Mouse (Mus musculus) G1E (cell line): ENCODE measurements at regions not wholly inside any gene's neighbourhood (a gene's known extent, or its start where the extent isn't known, plus 50 kb on each side); places are given as distances from the start of the nearest gene placed in this dataset.

ENCODE experiments used
- CTCF ChIP-seq: IDR thresholded peaks from 2 replicates; pipeline ENCODE4 v1.5.1; 2012; ENCODE audit warnings: low read depth, low read length, inconsistent platforms, mixed read lengths
- GATA1 ChIP-seq: IDR thresholded peaks from 2 replicates; pipeline ENCODE4 v1.6.1; 2012; ENCODE audit warnings: borderline replicate concordance, low read length, inconsistent platforms, mixed read lengths
- GATA2 ChIP-seq: IDR thresholded peaks from 2 replicates; pipeline ENCODE4 v1.6.1; 2012; ENCODE audit warnings: low read depth, low read length, inconsistent platforms, borderline replicate concordance
- POLR2AphosphoS5 ChIP-seq: IDR thresholded peaks from 2 replicates; pipeline ENCODE4 v1.6.1; 2012; ENCODE audit warnings: low read depth, low read length, inconsistent platforms; ENCODE audit not compliant: insufficient replicate concordance

DNA sequence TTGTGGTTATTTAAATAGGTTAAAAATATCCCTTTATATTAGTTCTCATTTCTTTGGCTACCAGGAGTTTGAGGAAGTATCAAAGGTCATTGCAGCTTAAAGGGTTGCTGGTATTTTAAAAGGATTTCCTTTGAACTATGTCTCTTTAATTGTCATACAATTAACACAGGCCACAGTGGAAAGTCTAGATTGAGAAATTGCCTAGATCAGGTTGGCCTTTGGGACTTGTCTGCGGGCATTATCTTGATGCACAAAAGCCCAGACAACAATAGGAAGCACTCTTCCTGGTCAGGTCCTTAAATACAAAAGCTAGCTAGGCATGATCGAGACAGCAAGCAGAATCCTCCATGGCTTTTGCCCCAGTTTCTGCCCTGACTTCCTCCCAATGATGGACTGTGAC lies 398.0 kb downstream of the Fam84a start:
- TF ChIP-seq CTCF (no peak), GATA1 (no peak), POLR2AphosphoS5 (no peak), GATA2 (no peak)
